Mouse (Mus musculus): ENCODE results near the gene Ube2e1.
A peak's percentile ranks its signal among the peaks of the same experiment; 100 is the strongest.
"Not testable (repeated sequence)": the region's sequence is repeated elsewhere in the genome, so short reads cannot be mapped to it uniquely, and the experiment has no call there.

Ube2e1 gene

GRCm38 (mm10) chr14:18261203-18261602 is 70.5 kb downstream of the Ube2e1 start:
- no peak for DNase-seq (ENCODE audit: low spot score in 2 of 2)

GRCm38 (mm10) chr14:18242638-18243130 is 89.0 kb downstream of the Ube2e1 start:
- DNase-seq (ENCODE audit: low spot score in 2 of 2): no peak

GRCm38 (mm10) chr14:18241786-18242185 is 89.9 kb downstream of the Ube2e1 start:
- DNase-seq (ENCODE audit: low spot score in 2 of 2): no peak

- DNase-seq (ENCODE audit: low spot score in 2 of 2): no peak
Measured at GRCm38 (mm10) chr14:18240132-18240531, 91.5 kb downstream of the Ube2e1 start.

GRCm38 (mm10) chr14:18238750-18239731 is 92.6 kb downstream of the Ube2e1 start, which contains the start of gene Nr1d2:
Gene Nr1d2, minus strand, starts transcription at chr14:18239127.
- peak; percentile 95 for DNase-seq (ENCODE audit: low spot score in 2 of 2)

- DNase-seq (ENCODE audit: low spot score in 2 of 2): peak; percentile 97 to 98
Measured at GRCm38 (mm10) chr14:18238131-18238749, 93.4 kb downstream of the Ube2e1 start.

- no peak for DNase-seq (ENCODE audit: low spot score in 2 of 2)
Measured at GRCm38 (mm10) chr14:18237381-18237780, 94.3 kb downstream of the Ube2e1 start.

GRCm38 (mm10) chr14:18236496-18237235 is 95.0 kb downstream of the Ube2e1 start:
- DNase-seq (ENCODE audit: low spot score in 2 of 2): not testable (repeated sequence)

- no peak for DNase-seq (ENCODE audit: low spot score in 2 of 2)
Measured at GRCm38 (mm10) chr14:18233981-18234960, 97.4 kb downstream of the Ube2e1 start.

GRCm38 (mm10) chr14:18233076-18233475 is 98.6 kb downstream of the Ube2e1 start:
- DNase-seq (ENCODE audit: low spot score in 2 of 2): no peak
